Mouse (Mus musculus) adipocyte (in vitro differentiated cells): Measurements from ENCODE around the gene Prkg1.
A peak's percentile ranks its signal among the peaks of the same experiment; 100 is the strongest.

Experiments
- DNase-seq: peaks from one replicate; pipeline ENCODE4 v3.0.0-alpha.2; 2016; ENCODE audit warnings: low spot score

The Prkg1 gene

DNA sequence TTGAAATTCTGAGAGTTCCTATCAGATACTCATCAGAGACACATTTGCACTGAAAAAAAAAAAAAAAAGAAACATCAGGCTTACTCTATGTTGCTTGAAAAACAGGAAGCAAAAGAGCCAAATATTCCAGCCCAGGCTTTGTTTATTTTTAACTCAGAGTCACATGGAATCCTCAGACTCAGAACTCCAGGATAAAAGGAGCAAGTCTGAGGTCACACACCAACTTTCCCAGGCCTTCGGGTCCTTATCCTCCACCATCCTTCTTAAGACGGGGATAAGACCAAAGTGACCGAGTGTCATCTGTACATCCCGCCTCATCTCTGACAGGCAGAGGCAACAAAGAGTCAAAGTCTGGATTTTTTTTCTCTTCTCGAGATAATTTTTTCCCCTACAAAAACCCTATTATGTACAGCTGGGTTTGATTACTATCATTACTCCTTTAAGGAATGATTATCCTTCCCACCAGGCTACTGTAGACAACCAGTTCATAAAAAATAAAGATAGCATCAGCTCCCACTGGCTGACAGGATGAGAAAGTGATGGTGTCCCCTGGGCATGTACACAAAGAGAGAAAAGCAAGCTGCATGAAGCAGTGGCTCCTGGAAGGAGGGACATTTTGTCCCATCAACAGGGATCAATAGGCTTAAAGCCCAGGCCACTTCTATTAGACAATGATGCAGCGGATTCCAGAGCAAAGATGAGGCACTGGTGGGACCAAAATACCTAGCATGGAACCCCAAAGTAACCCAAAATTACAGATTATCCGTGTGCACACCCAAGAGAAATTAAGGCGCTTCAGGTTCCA is 21.4 kb downstream of the Prkg1 start:
- DNase-seq: no peak

DNA sequence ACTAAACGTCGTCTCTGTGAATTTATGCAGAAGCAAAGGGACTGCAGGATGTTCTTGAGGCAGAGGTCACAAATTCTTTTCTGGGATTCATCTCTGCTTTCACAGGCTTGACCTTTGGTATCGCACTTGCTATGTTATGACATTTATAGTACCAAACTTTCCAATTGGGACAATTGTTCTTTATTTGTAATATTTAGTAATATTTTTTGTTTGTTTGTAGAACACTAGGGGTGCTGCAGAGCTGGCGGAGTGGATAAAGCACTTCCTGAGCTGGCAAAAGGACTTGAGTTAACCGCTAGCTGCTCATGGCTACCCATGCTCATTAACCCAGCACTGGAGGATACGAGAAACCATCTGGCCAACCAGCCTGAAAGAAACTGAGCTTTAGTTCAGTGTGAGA is 49.9 kb downstream of the Prkg1 start:
- no peak for DNase-seq

DNA sequence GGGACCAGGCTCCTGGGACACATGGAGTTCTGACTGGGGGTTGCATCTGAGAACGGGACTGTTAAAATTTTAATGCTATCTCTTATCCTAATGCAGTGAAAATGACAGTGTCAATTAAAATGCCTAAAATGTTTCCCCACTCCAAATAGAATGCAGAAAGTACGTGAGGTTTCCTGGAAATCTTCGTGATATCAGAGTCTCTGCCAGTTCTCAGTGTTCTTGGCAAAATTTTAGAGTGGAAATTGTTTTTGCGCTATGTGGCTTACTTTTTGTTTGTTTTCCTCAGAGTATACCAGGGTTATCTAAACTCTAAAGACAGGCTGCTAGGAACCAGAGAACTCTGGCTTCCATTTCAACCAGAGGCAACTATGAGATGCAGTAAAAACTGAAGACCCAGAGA is 50.4 kb downstream of the Prkg1 start:
- DNase-seq: peak; percentile 13

DNA sequence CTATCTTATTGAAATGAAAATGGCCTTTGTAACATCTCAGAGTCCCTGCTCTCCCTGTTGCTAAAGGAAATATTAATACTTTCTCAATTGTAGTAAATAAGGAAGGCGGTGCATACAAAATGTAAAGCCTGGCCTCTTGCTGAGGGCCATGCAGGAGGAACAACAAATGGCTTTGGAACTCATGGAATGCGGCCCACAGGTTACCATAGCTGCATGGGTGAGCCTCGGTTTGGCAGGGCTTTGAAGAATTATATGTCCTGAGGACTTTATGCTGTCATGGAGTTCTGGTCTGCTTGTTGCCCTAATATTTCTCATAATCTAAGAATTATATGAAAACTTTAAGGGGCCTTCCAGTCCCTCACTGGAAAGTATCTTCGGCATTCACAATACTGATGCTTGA is 51.5 kb downstream of the Prkg1 start:
- DNase-seq: no peak

DNA sequence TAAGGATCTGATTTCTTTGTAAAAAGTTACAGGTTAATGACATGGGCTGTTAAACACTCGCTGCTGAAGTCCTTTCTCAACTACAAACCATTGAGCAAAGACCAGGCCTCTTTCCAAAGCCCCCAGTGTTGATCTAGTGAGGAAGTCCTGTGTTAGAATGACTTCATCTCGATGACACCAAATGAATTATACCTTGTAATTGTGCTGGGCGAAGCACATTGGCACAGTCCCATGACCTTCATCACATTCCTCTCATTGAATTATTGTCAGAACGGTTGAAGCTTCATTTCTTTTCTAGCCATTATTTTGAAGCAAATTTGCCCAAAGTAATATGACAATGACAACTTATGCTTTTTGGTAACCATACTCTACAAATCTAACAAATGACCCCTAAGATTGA is 54.5 kb downstream of the Prkg1 start:
- no peak for DNase-seq

DNA sequence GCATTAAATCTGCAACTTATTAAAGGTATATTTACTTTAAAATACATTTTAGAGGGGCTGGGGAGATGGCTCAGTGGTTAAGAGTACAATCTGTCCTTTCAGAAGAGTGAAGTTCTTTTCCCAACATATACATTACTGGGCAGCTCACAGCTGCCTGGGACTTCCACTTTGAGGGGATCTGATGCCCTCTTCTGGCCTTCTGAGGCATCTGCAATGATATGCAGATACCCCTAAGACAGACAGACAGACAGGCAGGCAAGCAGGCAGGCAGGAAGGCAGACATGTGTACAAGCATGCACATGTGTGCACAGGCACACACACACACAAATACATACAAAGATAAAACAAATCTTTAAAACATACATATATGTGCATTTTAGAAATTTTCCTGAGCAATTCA is 60.8 kb downstream of the Prkg1 start:
- no peak for DNase-seq

DNA sequence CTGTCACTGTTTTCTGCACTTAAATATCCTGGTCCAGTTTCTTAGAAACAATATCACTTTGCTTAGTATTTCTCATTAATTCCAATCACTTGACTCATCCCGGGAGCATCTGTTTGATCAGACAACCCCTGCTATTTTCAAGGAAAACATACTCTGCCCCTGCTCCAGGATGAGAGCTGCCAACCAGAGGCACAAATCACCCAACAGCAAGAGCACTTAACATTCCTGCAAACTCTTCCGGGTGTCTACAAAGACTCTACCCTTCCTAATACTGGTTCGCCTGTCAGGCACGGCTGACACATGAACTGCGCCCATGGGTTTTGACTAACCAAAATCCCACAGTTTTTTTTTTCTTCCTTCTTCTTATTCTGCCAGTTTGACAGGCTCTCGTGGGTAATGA is 65.9 kb downstream of the Prkg1 start:
- DNase-seq: no peak

DNA sequence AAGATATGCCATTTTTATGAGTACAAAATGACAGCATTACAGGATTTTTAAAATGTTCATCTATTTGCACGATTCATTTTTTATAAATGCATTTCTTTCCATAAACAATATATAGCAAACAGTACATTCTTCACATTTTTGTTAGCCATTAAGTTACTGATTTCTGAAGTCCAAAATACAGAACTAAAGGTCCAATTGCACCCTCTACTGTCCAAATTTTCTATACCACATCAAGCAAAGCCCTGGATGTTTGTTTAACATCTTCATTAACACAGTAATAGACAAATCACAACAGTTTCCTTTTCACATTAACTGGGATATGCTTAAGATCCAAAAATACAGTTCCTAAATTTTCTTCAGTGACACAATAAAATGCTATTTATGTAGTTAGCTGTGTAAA is 84.0 kb downstream of the Prkg1 start:
- peak; percentile 58 for DNase-seq

DNA sequence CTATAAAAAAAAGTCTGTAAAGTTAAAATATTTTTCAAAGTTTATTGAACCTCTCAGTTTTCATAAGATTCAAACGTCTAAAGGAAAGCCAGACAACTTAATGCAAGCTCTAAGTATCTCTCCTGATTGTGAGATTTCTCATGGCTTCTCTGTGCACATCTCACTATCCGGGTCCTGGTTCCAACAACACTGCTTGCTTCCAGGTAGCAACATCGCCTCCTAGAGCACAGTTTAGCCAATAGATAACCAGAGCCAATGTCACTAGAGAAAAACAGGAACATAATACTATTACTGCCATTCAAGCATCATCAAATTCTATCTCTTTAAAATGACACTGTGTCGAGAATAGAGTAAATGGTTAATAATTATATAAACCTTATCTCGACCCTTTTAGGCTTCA is 86.5 kb downstream of the Prkg1 start:
- DNase-seq: peak; percentile 6

DNA sequence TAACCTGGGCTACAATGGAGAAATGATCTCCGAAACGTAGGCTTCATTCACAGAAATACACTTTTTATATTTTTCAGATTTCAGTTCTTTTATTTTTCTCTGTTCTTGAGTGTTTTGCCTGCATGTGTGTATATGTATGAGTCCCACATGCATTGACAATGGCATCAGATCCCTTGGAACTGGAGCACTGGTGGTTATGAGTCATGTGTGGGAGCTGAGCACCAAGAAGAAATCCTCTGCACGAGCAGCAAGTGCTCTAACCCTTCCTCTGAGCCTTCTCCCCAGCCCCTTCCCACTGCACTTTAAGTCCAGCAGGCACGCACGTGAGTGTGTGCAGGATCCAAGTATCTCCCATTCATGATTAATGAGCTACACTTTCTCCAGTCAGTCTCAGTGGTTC is 93.1 kb downstream of the Prkg1 start:
- DNase-seq: no peak

DNA sequence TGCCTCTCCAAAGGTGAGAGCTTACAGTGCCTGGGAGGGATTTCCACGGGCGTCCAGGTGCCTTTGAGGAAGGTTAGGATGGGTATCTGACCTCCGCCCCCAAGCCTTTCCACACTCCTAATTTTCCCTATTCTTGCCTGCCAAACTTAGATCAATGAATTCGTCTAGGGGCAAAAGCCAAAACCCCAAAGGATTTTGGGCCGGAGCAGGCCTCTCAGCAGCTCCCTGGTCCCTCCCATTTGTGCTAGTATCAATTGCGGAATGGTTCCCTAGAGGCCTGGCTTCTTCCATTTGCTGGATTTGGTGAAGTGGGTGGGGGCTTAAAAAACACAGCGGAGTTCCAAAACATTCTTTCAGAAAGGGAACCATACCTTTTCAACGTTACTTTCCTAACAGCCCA is 99.8 kb downstream of the Prkg1 start:
- DNase-seq: no peak

DNA sequence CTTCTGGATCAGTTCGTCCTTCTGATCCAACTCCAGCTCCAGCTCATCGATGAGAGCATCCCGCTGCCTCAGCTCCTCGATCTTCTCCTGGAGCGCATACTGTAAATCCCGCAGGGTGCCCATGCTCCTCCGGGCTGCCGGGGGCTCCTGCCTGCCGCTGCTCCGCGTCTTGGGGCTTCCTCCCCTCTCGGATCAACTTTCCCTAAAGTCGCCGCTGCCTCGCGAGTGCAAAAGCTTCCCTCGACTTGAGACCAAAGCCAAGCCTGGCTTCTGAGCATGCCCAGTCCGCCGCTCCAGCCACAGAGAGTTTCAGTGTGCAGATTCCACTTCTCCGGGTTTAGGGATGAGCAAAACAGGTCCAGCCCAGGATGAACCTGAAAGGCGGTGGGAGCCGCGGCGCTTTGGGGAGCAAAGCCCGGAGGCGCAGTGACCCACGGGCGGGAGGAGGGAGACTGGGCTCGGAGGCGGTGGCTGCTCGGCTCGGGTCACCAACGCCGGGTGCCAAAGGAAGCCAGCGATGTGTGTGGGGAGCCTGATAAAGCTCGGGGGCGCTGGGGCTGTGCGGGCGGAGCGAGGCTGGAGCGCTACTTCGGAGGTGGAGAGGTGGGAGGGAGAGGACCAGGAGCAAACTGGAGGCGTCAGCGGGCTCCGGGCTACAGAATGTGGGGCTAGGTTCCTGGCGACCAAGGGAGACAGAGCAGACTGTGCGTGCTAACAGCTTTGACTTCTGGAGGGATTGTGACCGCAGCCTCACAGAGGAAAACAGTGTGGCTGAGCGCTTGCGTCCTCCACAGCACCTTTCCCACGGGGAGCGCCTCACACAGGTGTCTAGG is 100.5 kb downstream of the Prkg1 start:
- no peak for DNase-seq

DNA sequence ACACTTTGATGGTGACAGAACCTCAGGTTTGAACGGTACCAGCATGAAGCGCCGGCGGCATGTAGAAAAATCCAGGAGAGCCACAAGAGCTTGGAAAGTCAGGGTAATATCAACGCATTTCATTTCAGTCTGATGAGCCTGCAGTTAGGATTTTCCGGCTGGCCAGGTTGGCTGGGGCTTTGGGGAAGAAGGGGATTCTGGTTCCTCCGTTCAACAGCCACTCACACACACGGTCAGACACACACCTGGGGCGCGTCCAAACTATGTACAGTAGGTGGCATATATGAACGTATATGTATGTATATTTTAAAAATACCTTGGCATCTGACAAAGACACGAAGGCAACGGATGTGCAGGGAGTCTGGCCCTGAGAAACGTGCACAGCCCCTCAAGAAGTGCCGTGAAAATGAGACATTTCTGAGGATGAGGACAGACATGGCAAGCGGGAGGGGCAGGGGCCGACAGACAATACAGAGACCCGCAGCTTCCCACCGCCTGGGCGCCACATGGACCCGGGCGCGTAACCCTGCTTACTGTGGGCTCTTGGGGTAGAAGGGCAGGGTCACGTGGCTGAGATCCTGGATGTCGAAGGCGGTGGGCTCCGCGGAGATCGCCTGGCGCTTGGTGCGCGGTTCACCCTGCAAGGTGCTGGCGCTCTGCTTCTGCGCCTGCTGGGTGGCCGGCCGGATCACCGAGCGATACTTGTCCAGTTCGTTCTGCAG is 101.2 kb downstream of the Prkg1 start:
- no peak for DNase-seq

DNA sequence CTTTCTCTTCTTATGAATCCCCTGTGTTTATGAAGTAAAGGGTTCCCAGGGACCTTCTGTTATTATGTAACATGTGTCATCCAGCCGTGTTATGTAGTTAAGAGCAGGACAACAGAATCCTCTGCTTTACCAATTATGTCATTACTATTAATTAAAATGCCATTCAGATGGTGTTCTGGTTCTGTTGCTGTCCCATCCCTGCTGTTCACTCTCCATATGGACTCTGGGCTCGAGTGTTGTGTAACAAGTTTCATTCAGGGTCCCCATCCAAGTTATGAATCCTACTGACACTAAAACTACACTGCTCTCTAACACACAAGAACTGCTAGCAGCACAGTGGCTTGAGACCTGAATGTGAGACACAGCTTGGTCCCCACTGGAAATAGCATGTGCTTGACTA is 102.0 kb downstream of the Prkg1 start:
- DNase-seq: no peak

DNA sequence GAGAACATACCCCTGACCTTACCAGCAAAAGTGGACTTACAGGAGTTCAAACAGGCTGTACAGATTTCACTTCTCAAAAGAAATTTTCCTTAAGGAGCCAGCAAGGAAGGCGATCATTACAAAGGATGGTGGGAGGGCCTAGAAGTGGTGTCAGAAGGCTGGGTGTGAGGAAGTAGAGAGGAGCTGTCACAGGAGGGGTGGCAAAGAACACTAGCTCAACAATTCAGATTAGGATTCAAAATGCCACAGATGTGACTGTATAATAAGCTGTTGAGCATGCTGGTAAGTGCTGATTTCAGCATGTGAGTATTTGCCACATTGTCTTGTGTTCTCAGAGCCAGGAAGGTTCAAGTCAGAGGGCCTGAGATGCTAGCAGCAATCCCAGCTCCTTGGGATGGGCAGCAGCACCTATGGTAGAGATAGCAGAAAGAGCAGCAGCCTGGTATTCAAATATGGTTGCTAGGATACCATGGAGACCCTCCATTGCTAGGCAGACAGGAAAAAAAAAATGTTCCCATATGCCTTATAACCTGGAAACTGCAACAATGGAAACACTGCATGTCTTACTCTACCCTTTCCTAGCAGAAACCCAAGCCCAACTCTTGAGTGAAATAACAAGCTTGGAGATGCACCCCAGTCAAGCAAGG is 106.0 kb downstream of the Prkg1 start:
- no peak for DNase-seq

DNA sequence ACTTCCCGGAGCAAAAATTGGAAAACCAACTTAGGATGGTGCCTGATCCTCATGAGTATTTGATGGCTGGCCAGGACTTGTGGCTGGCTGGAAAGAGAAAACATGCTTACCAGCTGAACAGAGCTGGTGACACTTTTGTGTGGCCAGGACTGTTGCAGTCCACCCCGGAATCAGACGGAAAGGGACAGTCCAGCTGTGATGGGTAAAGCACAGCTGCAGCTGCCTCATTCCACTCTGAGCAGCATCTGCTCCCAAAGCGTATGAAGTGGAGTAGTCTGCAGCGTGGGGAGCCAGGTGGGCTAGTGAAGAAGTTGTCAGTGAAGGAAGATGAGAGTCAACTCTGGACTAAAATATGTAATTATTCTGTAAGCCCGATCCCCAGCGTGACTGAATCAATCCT is 108.6 kb downstream of the Prkg1 start:
- DNase-seq: no peak

DNA sequence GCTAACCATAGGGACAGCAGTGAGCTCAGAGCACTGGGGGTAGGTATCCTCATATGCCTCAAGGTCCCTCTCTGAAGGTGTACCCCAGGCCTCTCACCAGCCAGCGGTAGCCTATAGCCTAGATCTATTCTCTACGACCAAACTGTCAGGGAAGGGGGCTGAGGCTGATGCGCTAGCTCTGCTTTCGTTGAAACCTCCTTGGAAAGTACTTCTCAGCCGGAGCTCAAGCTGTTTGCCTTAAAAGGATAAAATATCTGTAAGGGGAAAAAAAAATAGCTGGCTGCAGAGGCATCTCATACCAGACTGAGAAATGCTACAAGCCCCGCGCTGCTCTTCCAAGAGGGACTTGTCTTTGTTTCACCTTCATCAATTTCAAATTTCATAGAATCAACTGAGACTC is 109.0 kb downstream of the Prkg1 start:
- no peak for DNase-seq

DNA sequence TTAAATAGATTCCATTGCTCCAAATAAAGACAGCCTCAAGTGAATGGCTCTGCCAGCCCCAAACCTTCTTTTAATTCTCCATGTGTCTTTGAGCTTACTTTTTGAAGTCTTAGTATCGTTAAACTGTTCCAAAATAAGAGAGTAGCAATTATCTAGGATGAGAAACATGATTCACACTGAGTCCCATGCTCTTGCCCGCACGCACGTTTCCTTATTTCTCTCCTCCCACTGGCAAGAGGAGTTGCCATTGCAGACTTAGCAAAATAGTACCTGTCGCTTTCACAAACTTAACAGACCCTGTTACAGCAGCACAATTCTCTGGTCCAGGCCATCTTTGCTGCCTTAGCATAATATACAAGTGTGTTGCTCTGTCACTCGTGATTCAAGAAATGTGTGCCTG is 110.8 kb downstream of the Prkg1 start:
- DNase-seq: no peak

DNA sequence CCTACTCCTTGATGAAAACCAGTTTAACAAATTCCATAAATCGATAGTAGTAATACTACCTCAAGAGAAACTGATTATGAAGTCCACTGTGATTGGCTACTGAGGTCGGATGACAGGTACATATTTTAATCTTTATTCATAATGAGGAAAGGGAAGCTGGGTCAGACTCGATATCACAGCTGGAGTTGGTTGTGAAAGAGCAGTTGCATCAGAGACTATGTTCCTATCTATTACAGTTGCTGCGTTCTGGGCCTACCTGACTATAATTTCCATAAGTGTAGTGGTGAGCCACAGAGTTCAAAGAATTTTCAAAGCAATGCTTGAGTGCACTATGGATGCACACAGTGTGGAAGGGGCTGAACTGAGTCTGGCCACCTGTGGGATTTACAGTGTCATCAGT is 114.4 kb downstream of the Prkg1 start:
- DNase-seq: no peak

DNA sequence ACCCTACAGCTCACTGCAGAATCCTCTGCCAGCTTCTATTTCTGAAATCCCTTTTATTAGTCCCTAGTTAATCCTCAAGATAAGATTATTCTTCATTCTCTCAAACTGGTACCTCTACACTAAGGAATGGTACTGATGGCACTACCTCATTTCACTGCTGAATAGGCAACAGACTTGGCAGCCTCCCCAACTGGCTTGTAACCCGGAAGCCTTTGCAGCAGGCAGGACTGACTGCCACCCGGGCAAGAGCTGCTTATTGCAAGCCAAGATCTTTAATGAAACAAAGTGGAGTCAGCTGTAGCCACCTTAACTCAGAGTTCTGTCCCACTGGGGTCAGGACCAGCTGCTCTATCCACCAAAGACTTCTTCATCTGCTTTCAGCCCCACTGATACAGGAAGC is 117.3 kb downstream of the Prkg1 start:
- DNase-seq: peak; percentile 26

DNA sequence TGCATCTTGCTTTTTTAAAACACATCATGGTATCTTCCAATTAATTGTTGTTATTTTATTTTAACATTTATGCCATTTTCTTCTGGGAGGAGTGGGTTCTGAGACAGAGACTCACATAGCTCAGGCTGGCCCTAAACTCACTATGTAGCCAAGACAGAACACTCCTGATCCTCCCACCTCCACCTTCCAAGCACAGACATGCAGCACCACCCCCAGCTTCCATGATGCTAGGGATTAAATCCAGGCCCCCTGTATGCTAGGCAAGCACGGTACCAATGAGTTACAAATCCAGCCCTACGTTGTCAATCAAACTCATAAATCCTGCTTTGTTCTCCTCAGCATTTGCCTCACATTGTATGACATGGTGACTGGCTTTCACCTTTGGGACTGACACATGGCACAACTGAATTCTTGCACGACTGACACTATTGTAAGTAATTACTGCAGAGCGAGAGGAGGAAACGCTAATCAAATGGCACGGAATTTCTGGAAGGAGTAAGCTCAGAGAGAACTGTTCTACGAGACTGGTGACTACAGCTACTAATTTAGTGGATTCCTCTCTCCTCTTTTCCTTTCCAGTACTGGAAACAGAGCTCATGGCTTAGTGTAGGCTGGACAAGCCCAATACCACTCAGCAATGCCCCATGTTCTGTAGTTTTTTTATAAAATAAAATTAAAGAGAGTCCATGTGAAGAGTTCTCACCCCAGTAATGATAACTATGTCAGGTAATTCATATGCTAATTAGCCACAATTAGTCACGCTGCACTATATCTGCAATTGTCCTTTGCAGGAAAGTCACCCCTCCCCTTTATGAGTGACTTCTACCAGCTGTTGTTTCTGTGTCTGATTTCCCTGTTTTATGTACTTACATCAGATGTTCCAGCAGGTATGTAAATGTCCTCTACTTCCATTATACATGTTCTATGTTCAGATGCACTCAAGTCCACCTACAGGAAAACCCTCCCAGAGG is 133.6 kb downstream of the Prkg1 start:
- DNase-seq: no peak
